Mouse (Mus musculus): ENCODE data around the gene Pxmp2.

DNA sequence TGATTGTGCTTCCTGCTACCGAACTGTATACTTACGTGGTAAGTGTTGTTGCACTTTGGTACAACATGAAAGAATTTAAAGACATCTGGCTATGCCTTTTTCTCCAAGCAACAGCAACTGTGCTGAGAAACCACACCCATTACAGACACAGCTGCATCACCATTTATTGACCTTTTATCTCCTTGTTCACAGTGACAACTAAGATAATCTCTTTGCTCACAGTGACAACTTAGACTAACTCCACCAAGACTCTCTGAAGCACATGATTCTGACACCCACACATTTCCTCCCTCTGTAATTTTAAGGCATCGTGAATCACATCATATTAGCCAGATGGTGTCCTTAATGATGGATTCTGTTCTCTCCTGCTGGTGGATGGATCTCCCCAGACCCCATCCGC is 11.8 kb downstream of the Pxmp2 start:
- TF ChIP-seq CTCF (IDR thresholded peaks at IDR 0.05; ENCODE audit: low read depth), result no peak
- no peak for TF ChIP-seq EP300 (IDR thresholded peaks at IDR 0.05; ENCODE audit: low read depth)
